Mouse (Mus musculus): ENCODE measurements around the gene Klhdc3.

Gene Klhdc3

GRCm38 (mm10) chr17:46680760-46681373 lies at the start of gene Klhdc3:
TSS of gene Klhdc3 (minus strand) at chr17:46680914.
- CTCF ChIA-PET, result no interaction called here

- CTCF ChIA-PET, result interaction anchor here (0.7 kb wide), 1 partner anchor 80 kb away, joined by 3 read pairs; no protein-coding TSS in a partner anchor
Observed at GRCm38 (mm10) chr17:46728904-46729318, 48.2 kb upstream of the Klhdc3 start, which contains the start of gene Gnmt. TSS of gene Gnmt (minus strand) at chr17:46729168.

GRCm38 (mm10) chr17:46728496-46728895 lies 47.8 kb upstream of the Klhdc3 start:
- CTCF ChIA-PET, result interaction anchor here (0.7 kb wide), 1 partner anchor 80 kb away, joined by 3 read pairs; no protein-coding TSS in a partner anchor

- CTCF ChIA-PET, result interaction anchor here (0.6 kb wide), 1 partner anchor 1211 kb away, joined by 3 read pairs; no protein-coding TSS in a partner anchor
Observed at GRCm38 (mm10) chr17:46728021-46728420, 47.3 kb upstream of the Klhdc3 start.

GRCm38 (mm10) chr17:46727271-46727670 lies 46.6 kb upstream of the Klhdc3 start:
- CTCF ChIA-PET, result interaction anchor here (0.6 kb wide), 1 partner anchor 1210 kb away, joined by 3 read pairs; no protein-coding TSS in a partner anchor

GRCm38 (mm10) chr17:46725731-46726645 lies 45.3 kb upstream of the Klhdc3 start:
- CTCF ChIA-PET, result no interaction called here

GRCm38 (mm10) chr17:46725273-46725672 lies 44.6 kb upstream of the Klhdc3 start:
- CTCF ChIA-PET, result interaction anchor here (0.6 to 0.7 kb wide), 2 partner anchors 112 to 158 kb away, joined by 4 to 8 read pairs; no protein-coding TSS in a partner anchor

- CTCF ChIA-PET, result interaction anchor here (0.6 to 0.7 kb wide), 2 partner anchors 111 to 158 kb away, joined by 4 to 8 read pairs; no protein-coding TSS in a partner anchor
Observed at GRCm38 (mm10) chr17:46724477-46725084, 43.9 kb upstream of the Klhdc3 start.

GRCm38 (mm10) chr17:46721077-46721476 lies 40.4 kb upstream of the Klhdc3 start:
- CTCF ChIA-PET, result interaction anchor here (0.5 kb wide), 1 partner anchor 172 kb away, joined by 3 read pairs; no protein-coding TSS in a partner anchor

GRCm38 (mm10) chr17:46714756-46715481 lies 34.2 kb upstream of the Klhdc3 start:
- CTCF ChIA-PET, result no interaction called here

- CTCF ChIA-PET, result no interaction called here
Observed at GRCm38 (mm10) chr17:46713849-46714248, 33.1 kb upstream of the Klhdc3 start.

GRCm38 (mm10) chr17:46712442-46712841 lies 31.7 kb upstream of the Klhdc3 start:
- CTCF ChIA-PET, result no interaction called here

- CTCF ChIA-PET, result no interaction called here
Observed at GRCm38 (mm10) chr17:46711612-46712271, 31.0 kb upstream of the Klhdc3 start.

- CTCF ChIA-PET, result no interaction called here
Observed at GRCm38 (mm10) chr17:46710959-46711597, 30.4 kb upstream of the Klhdc3 start, which contains the start of gene Pex6. TSS of gene Pex6 (plus strand) at chr17:46711463.

- CTCF ChIA-PET, result interaction anchor here (0.7 kb wide), 1 partner anchor 46 kb away, joined by 14 read pairs; the partner anchor contains the start of gene Cnpy3
Observed at GRCm38 (mm10) chr17:46706375-46707089, 25.8 kb upstream of the Klhdc3 start.

GRCm38 (mm10) chr17:46704887-46705835 lies 24.4 kb upstream of the Klhdc3 start, which contains the start of gene Ppp2r5d:
TSS of gene Ppp2r5d (minus strand) at chr17:46705111.
- CTCF ChIA-PET, result interaction anchor here (0.6 to 0.8 kb wide), 2 partner anchors 19 to 38 kb away, joined by 3 to 5 read pairs; no protein-coding TSS in a partner anchor

- CTCF ChIA-PET, result interaction anchor here (0.6 kb wide), 1 partner anchor 37 kb away, joined by 5 read pairs; no protein-coding TSS in a partner anchor
Observed at GRCm38 (mm10) chr17:46703971-46704886, 23.5 kb upstream of the Klhdc3 start.
